Mouse (Mus musculus) neural tube, postnatal 0 days (tissue): Measurements from ENCODE around the gene Slc11a1. TPM values are rescaled to one million over a fixed set of nuclear protein-coding genes. Genes with fewer than 3 reads are reported as not detected.

ENCODE experiments used
- microRNA counts: library from miRNA; unstranded; fragments of <30 nt; microRNA quantifications from one replicate; lab custom pipeline; 2015
- microRNA-seq: library from miRNA; unstranded; fragments of <30 nt; microRNA quantifications from one replicate; pipeline ENCODE4, GENCODE M21; 2016
- polyA plus RNA-seq: library from polyadenylated mRNA; unstranded; fragments of >200 nt; fragmentation: Nextera tagmentation; extraction: Ambion mirVana; gene quantifications from 2 replicates; pipeline ENCODE4 v1.2.1, GENCODE M21; 2015

The Slc11a1 gene
- 2.3 and 3.9 TPM in 2 replicates for polyA plus RNA-seq

GRCm38 (mm10) chr1:74374980-74375379 lies at the start of gene Slc11a1:
Gene Slc11a1, plus strand, starts transcription at chr1:74375195.

GRCm38 (mm10) chr1:74361812-74362211 lies 13.2 kb upstream of the Slc11a1 start, which contains the start of gene Catip:
Gene Catip, plus strand, starts transcription at chr1:74362108.

GRCm38 (mm10) chr1:74390924-74391748 lies 16.1 kb downstream of the Slc11a1 start, which contains the start of gene Ctdsp1:
Gene Ctdsp1, plus strand, starts transcription at chr1:74391509.

GRCm38 (mm10) chr1:74408589-74409504 lies 33.9 kb downstream of the Slc11a1 start, which contains the start of gene Vil1:
Gene Vil1, plus strand, starts transcription at chr1:74409376.

MicroRNA genes within 50 kb of the gene (microRNA counts, 519-probe panel; counts per million panel counts)
- 4,589 counts per million, percentile 50 among the panel's probes with 10 or more counts for microRNA mmu-miR-26b (lab: Ali Mortazavi, UCI)

Small RNA genes within 50 kb of the gene (microRNA-seq; reads per million reads assigned to microRNA genes)
- gene Mir26b, result 15,573 reads per million, percentile 97 among the genes with 10 or more reads in this experiment

Other genes with a start within 250 kb of the Slc11a1 start
- 0.13 TPM in 1 of 2 replicates, not detected in the other for gene Rufy4, start 249.7 kb upstream of the Slc11a1 start, polyA plus RNA-seq
- gene Cxcr2, start 221.2 kb upstream of the Slc11a1 start, polyA plus RNA-seq, result 0.11 and 0.15 TPM in 2 replicates
- not detected in 2 replicates for gene Cxcr1, start 180.6 kb upstream of the Slc11a1 start, polyA plus RNA-seq
- gene Arpc2, start 139.1 kb upstream of the Slc11a1 start, polyA plus RNA-seq, result 379 and 398 TPM in 2 replicates
- 0.19 TPM in 1 of 2 replicates, not detected in the other for gene Gpbar1, start 96.6 kb upstream of the Slc11a1 start, polyA plus RNA-seq
- 211 and 240 TPM in 2 replicates for gene Aamp, start 90.5 kb upstream of the Slc11a1 start, polyA plus RNA-seq
- 178 and 193 TPM in 2 replicates for gene Pnkd, start 90.3 kb upstream of the Slc11a1 start, polyA plus RNA-seq
- gene Tmbim1, start 69.6 kb upstream of the Slc11a1 start, polyA plus RNA-seq, result 17.0 and 19.7 TPM in 2 replicates
- gene Catip, start 13.1 kb upstream of the Slc11a1 start, polyA plus RNA-seq, result 1.6 and 2.3 TPM in 2 replicates
- 21.9 and 22.0 TPM in 2 replicates for gene Ctdsp1, start 16.3 kb downstream of the Slc11a1 start, polyA plus RNA-seq
- gene Vil1, start 34.2 kb downstream of the Slc11a1 start, polyA plus RNA-seq, result 0.28 TPM in 2 replicates
- gene Cnot9, start 130.9 kb downstream of the Slc11a1 start, polyA plus RNA-seq, result 38.1 and 38.4 TPM in 2 replicates
- 11.7 and 11.9 TPM in 2 replicates for gene Plcd4, start 167.7 kb downstream of the Slc11a1 start, polyA plus RNA-seq
- gene Usp37, start 169.1 kb downstream of the Slc11a1 start, polyA plus RNA-seq, result 13.7 and 14.3 TPM in 2 replicates
- 5.8 and 6.9 TPM in 2 replicates for gene Zfp142, start 213.1 kb downstream of the Slc11a1 start, polyA plus RNA-seq
- gene Bcs1l, start 213.1 kb downstream of the Slc11a1 start, polyA plus RNA-seq, result 14.6 and 15.8 TPM in 2 replicates
- gene Rnf25, start 226.2 kb downstream of the Slc11a1 start, polyA plus RNA-seq, result 44.8 and 49.6 TPM in 2 replicates
- 8.4 and 10.6 TPM in 2 replicates for gene Stk36, start 226.2 kb downstream of the Slc11a1 start, polyA plus RNA-seq